Mouse (Mus musculus): Measurements from ENCODE around the gene Vmp1.

DNA sequence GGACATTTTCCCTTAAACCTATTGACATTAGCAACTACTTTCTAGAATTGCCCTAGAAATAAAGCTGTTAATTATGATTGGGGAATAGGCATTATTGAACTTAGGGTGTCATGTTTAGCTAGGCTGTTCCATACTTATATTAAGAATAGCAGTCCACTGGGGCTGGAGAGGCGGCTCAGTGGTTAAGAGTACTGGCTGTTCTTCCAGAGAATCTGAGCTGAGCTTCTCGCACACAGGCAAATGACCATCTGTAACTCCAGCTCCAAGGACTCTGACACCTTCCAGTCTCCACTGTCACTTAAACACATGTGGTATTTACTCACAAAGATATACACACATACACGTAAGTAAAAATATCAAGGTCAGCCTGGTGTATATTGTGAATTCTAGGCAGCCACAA is 86.7 kb downstream of the Vmp1 start:
- no peak for TF ChIP-seq CTCF (IDR thresholded peaks at IDR 0.05; ENCODE audit: low read depth, low read length)
- no peak for TF ChIP-seq POLR2A (IDR thresholded peaks at IDR 0.05; ENCODE audit: insufficient read depth, low read length)

All from ES-Bruce4 (cell line).